Mouse (Mus musculus) testis, adult 2 months (tissue): Measurements from ENCODE around the gene Taf13. TPM values are rescaled to one million over a fixed set of nuclear protein-coding genes. Genes with fewer than 3 reads are reported as not detected.
A peak's percentile ranks its signal among the peaks of the same experiment; 100 is the strongest.

ENCODE experiments used
- H3K27ac ChIP-seq: fragments of 200-500 bp; 2 replicates; pipeline ENCODE4 v1.5.1; 2012; ENCODE audit warnings: low read depth, low read length; ENCODE audit not compliant: control insufficient read depth, insufficient read depth
- H3K27me3 ChIP-seq: fragments of 200-500 bp; 2 replicates; pipeline ENCODE4 v1.6.1; 2012; ENCODE audit warnings: mild to moderate bottlenecking, low read length, moderate library complexity; ENCODE audit not compliant: control insufficient read depth, insufficient read depth
- H3K36me3 ChIP-seq: fragments of 200-500 bp; 2 replicates; pipeline ENCODE4 v1.6.1; 2012; ENCODE audit warnings: mild to moderate bottlenecking, low read length; ENCODE audit not compliant: control insufficient read depth, insufficient read depth
- H3K4me1 ChIP-seq: fragments of 200-500 bp; 2 replicates; pipeline ENCODE4 v1.6.1; 2012; ENCODE audit warnings: low read length; ENCODE audit not compliant: control insufficient read depth, insufficient read depth
- H3K4me3 ChIP-seq: fragments of 200-500 bp; 2 replicates; pipeline ENCODE4 v1.5.1; 2012; ENCODE audit warnings: low read depth, mild to moderate bottlenecking, low read length, moderate library complexity, mixed read lengths; ENCODE audit not compliant: control insufficient read depth
- CTCF ChIP-seq: fragments of 200-500 bp; IDR thresholded peaks from 2 replicates; pipeline ENCODE4 v1.5.1; 2012; ENCODE audit warnings: low read depth, mild to moderate bottlenecking, inconsistent platforms, low read length, moderate library complexity; ENCODE audit not compliant: control insufficient read depth, insufficient read depth, insufficient replicate concordance
- POLR2A ChIP-seq: fragments of 200-500 bp; IDR thresholded peaks from 2 replicates; pipeline ENCODE4 v1.6.1; 2012; ENCODE audit warnings: low read depth, mild to moderate bottlenecking, inconsistent platforms, low read length, moderate library complexity; ENCODE audit not compliant: control insufficient read depth
- polyA plus RNA-seq: library from polyadenylated mRNA; depleted of rRNA; stranded (reverse); fragments of >200 nt; gene quantifications from 2 replicates; pipeline ENCODE4 v1.2.3, GENCODE M21; 2012; rRNA removed

Gene Taf13
- polyA plus RNA-seq, result 7.3 and 12.1 TPM in 2 replicates

DNA sequence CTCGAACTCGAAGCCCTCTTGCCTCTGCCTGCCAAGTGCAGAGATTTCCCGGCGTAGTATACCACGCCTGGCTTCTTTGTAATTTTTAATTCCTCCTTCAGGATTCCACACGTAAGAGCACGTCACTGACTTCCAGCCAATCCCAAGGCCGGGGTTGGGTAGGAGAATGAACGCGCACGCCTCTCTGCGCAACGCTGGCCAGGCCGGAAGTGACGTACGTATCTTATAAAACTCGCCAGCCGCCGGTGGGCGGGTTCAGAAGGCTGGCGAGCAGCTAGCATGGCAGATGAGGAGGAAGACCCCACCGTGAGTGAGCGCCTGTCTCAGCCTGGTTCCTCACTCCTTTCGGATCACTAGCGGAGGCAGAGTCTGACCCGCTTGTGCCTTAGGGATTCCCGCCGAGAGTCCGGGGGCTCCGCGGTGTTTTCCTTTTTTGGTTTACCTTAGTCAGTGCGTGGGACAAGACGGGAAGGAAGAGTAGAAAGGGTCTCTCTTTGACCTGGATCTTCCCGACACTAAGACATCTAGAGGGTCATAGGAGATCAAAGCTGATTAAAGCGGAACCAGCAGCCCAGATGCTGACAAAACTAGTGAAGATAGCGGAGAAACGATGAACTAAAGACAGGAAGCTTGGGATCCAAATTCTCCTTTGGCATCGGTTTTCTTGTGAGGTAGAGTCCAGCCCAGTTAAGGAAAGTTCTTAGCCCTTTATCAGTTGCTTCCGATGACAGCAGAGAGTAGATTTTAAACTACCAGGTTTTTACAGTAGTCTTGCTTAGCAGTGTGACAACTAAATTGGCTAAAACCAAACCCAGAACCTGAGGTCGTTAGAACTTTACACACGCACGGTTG lies at the start of gene Taf13:
TSS of gene Taf13 (plus strand) at position 256 of the 852 bp plus-strand sequence.
- Histone ChIP-seq H3K36me3 (no peaks in the 10 kb centered on the region), H3K4me3 (peak within 1 kb of the TSS; percentile 96), H3K27ac (peak within 1 kb of the TSS; percentile 83), H3K27me3 (no peaks in the 10 kb centered on the region), H3K4me1 (peaks cover 3% of the 10 kb centered on the region)
- TF ChIP-seq POLR2A (peak; percentile 100), CTCF (no peak)

DNA sequence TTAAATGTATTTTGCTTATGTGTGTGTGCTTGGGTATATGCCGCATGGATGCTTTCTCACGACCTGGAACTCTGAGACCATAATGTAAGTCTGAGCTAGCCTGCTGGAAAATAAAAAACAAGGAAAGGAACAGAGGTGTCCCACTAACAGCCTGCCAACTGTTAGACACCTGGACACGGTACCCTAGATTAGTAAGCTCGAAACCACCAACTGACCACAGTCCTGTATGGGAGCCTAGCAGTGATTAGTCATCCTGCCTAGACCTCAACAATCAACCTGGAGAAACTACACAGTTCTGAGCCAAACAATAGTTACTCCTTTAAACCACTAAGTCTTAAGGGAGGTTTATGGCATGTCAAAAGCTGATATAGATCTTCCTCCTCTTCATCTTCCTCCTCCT lies 48.1 kb upstream of the Taf13 start:
- H3K27me3 ChIP-seq, result no peaks in the 10 kb centered on the region

DNA sequence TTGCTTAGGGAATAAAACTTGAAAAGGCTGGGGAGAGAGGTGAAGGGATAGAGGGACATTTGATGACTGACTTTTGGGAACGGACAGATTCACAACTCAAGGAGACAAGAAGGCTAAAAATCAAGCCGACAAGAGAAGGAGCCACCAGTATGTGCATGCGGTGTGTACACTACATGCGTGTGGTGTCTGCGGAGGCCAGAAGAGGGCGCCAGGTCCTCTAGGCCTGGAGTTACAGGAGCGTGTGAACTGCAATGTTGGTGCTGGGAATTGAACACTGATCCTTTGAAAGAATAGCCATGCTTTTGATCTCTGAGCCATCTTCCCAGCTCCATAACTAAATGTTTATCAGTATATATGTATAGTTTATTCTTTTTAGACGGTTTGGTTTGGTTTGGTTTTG lies 43.0 kb upstream of the Taf13 start:
- Histone ChIP-seq H3K27ac (no peak overlapping the region), H3K4me1 (no peaks in the 10 kb centered on the region), H3K27me3 (no peaks in the 10 kb centered on the region), H3K36me3 (no peaks in the 10 kb centered on the region), H3K4me3 (no peak overlapping the region)
- peak; percentile 61; the same call in 1 of the 2 replicates for TF ChIP-seq CTCF
- no peak for TF ChIP-seq POLR2A

More for the DNA sequence above, 48.1 kb upstream of the Taf13 start:
- H3K27ac ChIP-seq, result no peak overlapping the region
- no peak overlapping the region for H3K4me3 ChIP-seq
- no peaks in the 10 kb centered on the region for H3K4me1 ChIP-seq
- TF ChIP-seq POLR2A (no peak), CTCF (no peak)
- no peaks in the 10 kb centered on the region for H3K36me3 ChIP-seq

DNA sequence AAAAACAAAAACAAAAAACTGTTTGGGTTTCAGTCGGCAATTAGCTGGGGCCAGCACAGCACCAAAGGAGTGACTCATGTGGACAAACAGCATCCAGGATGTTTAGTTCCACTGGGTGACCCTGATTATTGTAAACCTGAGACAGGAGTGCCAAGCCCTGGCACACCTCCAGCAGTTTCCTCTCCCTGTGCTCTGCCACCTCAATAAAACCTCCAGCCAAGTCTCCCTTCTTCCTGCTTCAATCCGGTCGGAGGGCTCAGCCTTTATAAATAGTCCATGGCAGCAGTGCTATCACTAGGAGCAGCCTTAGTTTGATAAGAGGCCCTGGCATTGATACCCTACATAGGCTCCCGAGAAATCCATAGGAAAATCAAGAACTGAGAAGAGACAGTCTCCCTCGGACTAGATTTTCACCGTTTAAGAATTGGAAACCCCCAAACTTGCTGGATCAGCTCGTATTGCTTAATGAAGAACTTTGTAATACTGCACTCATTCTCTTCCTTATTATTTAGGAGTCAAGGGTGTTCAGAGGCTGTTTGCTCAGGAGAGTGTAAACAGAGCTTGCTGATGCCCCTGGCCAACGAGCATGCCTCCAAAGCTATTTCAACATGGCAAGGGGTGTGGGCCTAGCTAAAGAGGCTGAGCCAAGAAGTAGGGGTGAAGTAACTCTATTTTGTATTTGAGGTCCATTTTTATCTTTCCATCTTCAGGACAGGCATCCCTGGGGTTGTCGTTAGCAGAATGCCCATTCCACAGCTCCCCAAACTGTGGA lies 38.2 kb upstream of the Taf13 start:
- Histone ChIP-seq H3K4me3 (peak overlapping the region; percentile 30), H3K36me3 (no peaks in the 10 kb centered on the region), H3K27ac (no peak overlapping the region), H3K4me1 (peaks cover 2% of the 10 kb centered on the region), H3K27me3 (no peaks in the 10 kb centered on the region)
- TF ChIP-seq POLR2A (no peak), CTCF (no peak)

DNA sequence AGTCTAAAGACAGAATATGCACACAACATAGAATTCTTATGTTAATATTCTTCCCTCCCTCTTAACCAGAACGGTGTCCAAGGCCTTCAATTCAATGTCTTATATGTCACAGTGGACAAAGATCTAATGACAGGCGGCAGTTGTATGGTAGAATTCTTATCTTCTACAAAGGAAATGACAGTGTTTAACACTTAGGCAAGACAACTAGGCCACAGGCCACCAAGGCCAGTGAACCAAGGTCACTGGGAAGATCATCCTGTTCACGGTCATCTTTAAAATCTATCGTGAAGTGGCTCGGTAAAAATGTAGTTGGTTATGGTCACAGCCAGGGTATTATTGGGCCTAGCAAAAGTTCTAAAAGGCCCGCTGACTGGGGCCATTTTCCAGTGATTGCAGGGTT lies 37.5 kb upstream of the Taf13 start, which contains the start of gene 1700013F07Rik:
TSS of gene 1700013F07Rik (plus strand) at position 200 of the 400 bp plus-strand sequence.
- H3K36me3 ChIP-seq, result no peaks in the 10 kb centered on the region
- H3K27ac ChIP-seq, result no peak within 1 kb of the TSS
- TF ChIP-seq CTCF (no peak), POLR2A (no peak)
- no peaks in the 10 kb centered on the region for H3K27me3 ChIP-seq
- peak within 1 kb of the TSS; percentile 73 for H3K4me3 ChIP-seq
- peaks cover 2% of the 10 kb centered on the region for H3K4me1 ChIP-seq

DNA sequence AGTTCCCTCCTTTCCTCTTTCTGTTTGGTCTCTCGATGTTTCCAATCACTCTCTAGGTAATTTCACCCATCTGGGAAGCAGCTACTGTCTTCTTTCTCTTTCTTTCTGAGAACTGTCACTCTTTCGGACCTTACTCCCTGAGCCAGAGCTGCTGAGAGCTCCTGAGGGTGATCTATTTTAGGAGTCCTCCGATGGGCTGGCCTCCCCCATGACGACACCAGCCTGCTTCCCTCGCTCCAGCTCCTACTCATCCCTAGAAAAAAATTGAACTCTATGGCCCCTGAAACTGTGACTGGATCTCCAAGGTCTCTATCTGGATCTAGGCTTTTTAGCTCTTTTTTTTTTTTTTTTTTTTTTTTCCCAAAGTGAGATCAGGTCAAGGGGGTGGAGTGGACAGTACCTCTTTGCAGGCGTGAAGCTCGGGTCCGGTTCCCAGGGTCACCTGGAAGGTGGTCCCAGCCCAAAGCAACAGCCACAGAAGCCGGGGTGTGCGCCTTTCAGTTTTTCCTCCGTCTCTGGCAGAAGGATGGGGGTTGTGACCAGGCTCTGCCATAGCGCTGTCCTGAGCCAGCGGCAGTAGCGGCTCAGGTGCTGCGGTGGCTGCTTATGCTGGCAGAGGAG lies 35.5 kb upstream of the Taf13 start:
- Histone ChIP-seq H3K27ac (no peak overlapping the region), H3K4me1 (peaks cover 2% of the 10 kb centered on the region), H3K4me3 (peak overlapping the region; percentile 87), H3K36me3 (no peaks in the 10 kb centered on the region), H3K27me3 (no peaks in the 10 kb centered on the region)
- no peak for TF ChIP-seq POLR2A
